Mouse (Mus musculus) liver, postnatal 0 days (tissue): Measurements from ENCODE around the gene Elf2. TPM values are rescaled to one million over a fixed set of nuclear protein-coding genes. Genes with fewer than 3 reads are reported as not detected.
A peak's percentile ranks its signal among the peaks of the same experiment; 100 is the strongest.
"Not testable (repeated sequence)": the region's sequence is repeated elsewhere in the genome, so short reads cannot be mapped to it uniquely, and the experiment has no call there.

Source experiments
- ATAC-seq: fragments of 200-750 bp; cut with Nextera tagmentation; 2 replicates; pipeline ENCODE4 v1.8.0; 2017; ENCODE audit warnings: mild to moderate bottlenecking, moderate library complexity
- DNase-seq: peaks from one replicate; pipeline ENCODE4 v3.0.0-alpha.2; 2016
- H3K27ac ChIP-seq: fragments of 300-500 bp; sonication (generic); 2 replicates; pipeline ENCODE4 v1.5.1; 2014; ENCODE audit warnings: antibody characterized with exemption, moderate library complexity, mild to moderate bottlenecking, low read depth
- H3K27me3 ChIP-seq: fragments of 300-500 bp; sonication (generic); 2 replicates; pipeline ENCODE4 v1.6.1; 2014; ENCODE audit warnings: low read length, control low read depth, mixed read lengths; ENCODE audit not compliant: insufficient read depth
- H3K36me3 ChIP-seq: fragments of 300-500 bp; sonication (generic); replicated peaks from 2 replicates; pipeline ENCODE4 v1.6.1; 2014; ENCODE audit warnings: mild to moderate bottlenecking, control low read depth, low read length, moderate library complexity, mixed read lengths; ENCODE audit not compliant: insufficient read depth
- H3K4me1 ChIP-seq: fragments of 300-500 bp; sonication (generic); 2 replicates; pipeline ENCODE4 v1.6.1; 2014; ENCODE audit warnings: antibody characterized with exemption, mild to moderate bottlenecking, control low read depth; ENCODE audit not compliant: insufficient read depth
- H3K4me2 ChIP-seq: fragments of 300-500 bp; sonication (generic); 2 replicates; pipeline ENCODE4 v1.6.1; 2014; ENCODE audit warnings: low read depth, mild to moderate bottlenecking, low read length, moderate library complexity, mixed read lengths
- H3K4me3 ChIP-seq: fragments of 300-500 bp; sonication (generic); 2 replicates; pipeline ENCODE4 v1.5.1; 2014; ENCODE audit warnings: low read depth, low read length
- H3K9ac ChIP-seq: fragments of 300-500 bp; sonication (generic); replicated peaks from 2 replicates; pipeline ENCODE4 v1.6.1; 2014; ENCODE audit warnings: mild to moderate bottlenecking, moderate library complexity
- H3K9me3 ChIP-seq: fragments of 300-500 bp; sonication (generic); 2 replicates; pipeline ENCODE4 v1.6.1; 2016; ENCODE audit warnings: mild to moderate bottlenecking, control low read depth, low read length, mixed read lengths
- CTCF ChIP-seq: sonication (generic); IDR thresholded peaks from 2 replicates; pipeline ENCODE4 v1.5.1; 2016; ENCODE audit warnings: antibody characterized with exemption, low read depth
- EP300 ChIP-seq: IDR thresholded peaks from 2 replicates; pipeline ENCODE4 v1.6.1; 2016; ENCODE audit warnings: antibody characterized with exemption, low read depth, mild to moderate bottlenecking
- WGBS: fragments of 180-500 bp; shearing (Covaris S2); extraction: QIAGEN DNeasy Blood & Tissue Kit; methylation state at CpG from one replicate; pipeline ENCODE4 v1.1.7; 2014; ENCODE audit not compliant: insufficient replicate concordance; 5-methylcytosine and 5-hydroxymethylcytosine counted together
- polyA plus RNA-seq: library from polyadenylated mRNA; unstranded; fragments of >200 nt; fragmentation: Nextera tagmentation; extraction: Ambion mirVana; gene quantifications from 2 replicates; pipeline ENCODE4 v1.2.1, GENCODE M21; 2015

The Elf2 gene
- polyA plus RNA-seq, 1 experiment from 2014 or later, result 22.1 TPM

DNA sequence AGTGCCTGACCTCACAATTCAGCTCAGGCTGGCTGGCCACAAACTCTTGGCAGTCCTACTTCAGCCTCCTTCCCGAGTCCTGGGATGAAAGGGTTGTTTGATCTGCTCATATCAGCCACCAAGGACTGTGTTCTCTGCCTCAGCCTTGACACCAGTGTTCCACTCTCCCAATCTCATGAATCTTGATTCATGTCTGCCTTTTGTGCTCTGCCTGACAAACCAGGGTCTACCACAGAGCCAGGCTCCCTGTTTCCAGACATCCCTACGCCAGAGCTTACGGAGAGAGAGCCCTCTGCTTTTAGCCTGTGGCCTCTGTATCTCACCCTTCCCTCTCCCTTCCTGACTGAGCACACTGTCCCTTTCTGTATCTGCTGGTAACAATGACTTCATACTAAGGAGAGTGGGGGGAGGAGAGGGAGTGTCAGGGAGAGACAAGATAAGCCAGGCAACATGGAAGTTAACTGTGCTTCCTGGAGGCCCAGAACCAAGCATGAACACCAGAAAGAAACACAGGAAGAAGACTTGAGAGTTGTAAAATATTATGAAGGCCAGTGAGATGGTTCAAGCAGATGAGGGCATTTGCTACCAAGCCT lies 8.3 kb upstream of the Elf2 start:
- Histone ChIP-seq H3K4me2 (no peak overlapping the region), H3K9ac (no peak overlapping the region), H3K27ac (peak overlapping the region; percentile 22; the same call in 1 of the 2 replicates), H3K9me3 (no peaks in the 10 kb centered on the region), H3K36me3 (no peaks in the 10 kb centered on the region), H3K4me1 (peaks cover 3% of the 10 kb centered on the region; the same call in 1 of the 2 replicates), H3K27me3 (no peaks in the 10 kb centered on the region), H3K4me3 (no peak overlapping the region)
- no peak for DNase-seq
- WGBS, result 45% methylated on average over 3 of the region's 3 CpGs
- TF ChIP-seq CTCF (no peak), EP300 (no peak)
- peak; percentile 78 for ATAC-seq

DNA sequence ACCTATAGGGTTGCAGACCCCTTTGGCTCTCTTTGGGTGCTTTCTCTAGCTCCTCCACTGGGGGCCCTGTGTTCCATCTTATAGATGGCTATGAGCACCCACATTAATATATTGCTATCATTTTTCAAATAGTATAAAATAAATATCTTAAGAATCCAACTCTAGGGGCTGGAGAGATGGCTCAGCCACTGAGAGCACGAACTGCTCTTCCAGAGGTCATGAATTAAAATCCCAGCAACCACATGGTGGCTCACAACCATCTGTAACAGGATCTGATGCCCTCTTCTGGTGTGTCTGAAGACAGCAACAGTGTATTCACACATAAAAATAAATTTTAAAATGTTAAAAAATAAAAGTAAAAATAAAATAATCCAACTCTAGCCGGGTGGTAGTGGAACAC lies 4.6 kb upstream of the Elf2 start:
- not testable (repeated sequence) for H3K9ac ChIP-seq, H3K4me2 ChIP-seq, H3K4me1 ChIP-seq, H3K36me3 ChIP-seq, H3K4me3 ChIP-seq, H3K9me3 ChIP-seq, H3K27ac ChIP-seq, DNase-seq, ATAC-seq, H3K27me3 ChIP-seq
- WGBS, result 90% methylated on average over 2 of the region's 2 CpGs

- not testable (repeated sequence) for H3K36me3 ChIP-seq, H3K4me3 ChIP-seq, ATAC-seq, H3K4me2 ChIP-seq, H3K27ac ChIP-seq, H3K9ac ChIP-seq, DNase-seq, H3K9me3 ChIP-seq, H3K27me3 ChIP-seq, H3K4me1 ChIP-seq
- WGBS, result 91% methylated on average over 6 of the region's 6 CpGs
Observed at GRCm38 (mm10) chr3:51344182-51344581, 3.7 kb upstream of the Elf2 start.

GRCm38 (mm10) chr3:51343260-51343659 lies 2.8 kb upstream of the Elf2 start:
- no peak for ATAC-seq
- Histone ChIP-seq H3K36me3 (no peaks in the 10 kb centered on the region), H3K4me3 (no peak overlapping the region), H3K4me2 (no peak overlapping the region), H3K9ac (no peak overlapping the region), H3K27ac (no peak overlapping the region), H3K4me1 (peaks cover 4% of the 10 kb centered on the region; the same call in 1 of the 2 replicates), H3K27me3 (no peaks in the 10 kb centered on the region), H3K9me3 (peaks cover 3% of the 10 kb centered on the region; the same call in 1 of the 2 replicates)
- no peak for TF ChIP-seq CTCF
- TF ChIP-seq EP300, result no peak
- 95% methylated on average over 4 of the region's 4 CpGs for WGBS
- DNase-seq, result no peak

DNA sequence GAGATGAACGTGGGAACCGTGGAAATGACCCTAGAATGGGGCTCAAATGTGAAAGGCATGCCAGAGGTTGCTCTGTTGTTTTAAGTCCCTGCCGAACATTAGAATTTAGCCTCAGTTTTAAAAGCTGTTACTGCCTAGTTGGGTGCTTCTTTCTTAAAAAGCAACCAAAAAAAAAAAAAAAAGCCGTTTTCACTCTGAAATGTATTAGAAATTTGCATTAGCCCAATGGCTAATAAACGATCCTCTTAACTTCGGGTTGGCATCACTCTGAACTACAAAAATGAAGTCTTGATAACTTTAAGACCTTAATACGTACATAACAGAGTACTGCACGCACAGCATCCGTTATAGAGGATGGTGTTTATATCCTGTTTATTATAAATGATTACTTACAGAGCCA lies 1.7 kb upstream of the Elf2 start:
- no peak for DNase-seq

DNA sequence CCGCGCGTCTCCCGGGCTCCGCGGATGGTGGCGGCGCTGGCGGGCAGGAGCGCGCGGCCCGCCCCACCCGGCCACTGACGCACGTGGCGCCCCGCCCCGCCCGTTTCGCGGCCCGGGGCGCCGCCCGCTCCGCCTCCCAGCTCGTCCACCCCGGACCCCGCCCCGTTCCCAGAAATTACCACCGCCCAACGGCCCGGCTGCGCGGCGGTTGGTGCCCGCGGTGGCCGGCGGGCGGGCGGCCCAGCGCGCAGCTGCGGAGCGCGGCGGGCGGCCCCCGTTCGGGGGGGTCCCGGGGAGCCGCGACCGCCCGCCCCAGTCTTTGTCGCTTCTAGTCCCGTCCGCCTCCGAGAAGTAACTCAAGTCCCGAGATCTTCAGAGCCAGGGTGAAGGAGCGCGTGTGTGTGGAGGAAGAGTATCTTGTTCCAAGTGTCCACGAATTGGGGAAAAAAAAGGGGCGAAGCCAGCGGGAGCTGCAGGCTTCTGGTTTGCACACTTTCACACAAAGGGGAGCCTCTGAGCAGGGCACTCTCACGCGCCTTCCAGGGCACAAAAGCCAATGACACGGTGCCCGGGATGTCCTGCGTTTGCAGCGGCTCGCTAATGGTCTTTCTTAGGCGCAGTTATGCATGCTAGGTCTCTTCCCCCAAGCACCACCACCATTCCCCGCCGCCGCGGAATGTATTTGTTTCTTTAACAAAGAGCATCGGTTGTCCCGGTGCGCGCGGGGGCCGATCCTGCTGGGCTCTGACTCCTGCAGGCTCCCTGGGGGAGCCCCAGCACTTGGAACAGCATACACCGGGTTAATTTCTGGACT lies 1.0 kb upstream of the Elf2 start:
- DNase-seq (peak; percentile 93), ATAC-seq (peak; percentile 82)
- Histone ChIP-seq H3K27me3 (no peaks in the 10 kb centered on the region), H3K36me3 (no peaks in the 10 kb centered on the region), H3K4me3 (peak overlapping the region; percentile 95), H3K9ac (peak overlapping the region; percentile 84), H3K27ac (peak overlapping the region; percentile 99), H3K4me2 (peak overlapping the region; percentile 100), H3K9me3 (peaks cover 3% of the 10 kb centered on the region; the same call in 1 of the 2 replicates), H3K4me1 (peaks cover 10% of the 10 kb centered on the region; the same call in 1 of the 2 replicates)
- no peak for TF ChIP-seq CTCF
- no peak for TF ChIP-seq EP300
- 2% methylated on average over 53 of the region's 86 CpGs for WGBS

More for the DNA sequence above, 1.7 kb upstream of the Elf2 start:
- H3K4me2 ChIP-seq, result peak overlapping the region; percentile 100
- H3K36me3 ChIP-seq, result no peaks in the 10 kb centered on the region
- peaks cover 8% of the 10 kb centered on the region; the same call in 1 of the 2 replicates for H3K4me1 ChIP-seq
- TF ChIP-seq EP300 (no peak), CTCF (no peak)
- no peaks in the 10 kb centered on the region for H3K27me3 ChIP-seq
- ATAC-seq, result no peak
- peak overlapping the region; percentile 95 for H3K4me3 ChIP-seq
- H3K9me3 ChIP-seq, result peaks cover 3% of the 10 kb centered on the region; the same call in 1 of the 2 replicates
- peak overlapping the region; percentile 99 for H3K27ac ChIP-seq
- 7% methylated on average over 9 of the region's 9 CpGs for WGBS
- H3K9ac ChIP-seq, result peak overlapping the region; percentile 84
